Mouse (Mus musculus): ENCODE data around the gene Adarb1.

- TF ChIP-seq CTCF (IDR thresholded peaks at IDR 0.05; ENCODE audit: borderline replicate concordance, insufficient read depth, low read depth, low read length): no peak
- TF ChIP-seq POLR2A (IDR thresholded peaks at IDR 0.05; ENCODE audit: borderline replicate concordance, insufficient read depth, low read length): no peak
Observed at GRCm38 (mm10) chr10:77434076-77434456, 16.0 kb upstream of the Adarb1 start.
